Mouse (Mus musculus) erythroblast, embryonic 14.5 days (primary cell): ENCODE results near the gene Dnah9.

ENCODE experiments used
- GATA1 ChIP-seq: IDR thresholded peaks from 2 replicates; pipeline ENCODE4 v1.6.1; 2012; ENCODE audit warnings: low read length, inconsistent platforms, mixed read lengths
- TAL1 ChIP-seq: IDR thresholded peaks from 3 replicates; pipeline ENCODE4 v1.6.1; 2012; ENCODE audit warnings: low read length, inconsistent platforms, mixed read lengths

- no peak for TF ChIP-seq TAL1
- TF ChIP-seq GATA1, result no peak
Measured at GRCm38 (mm10) chr11:66025728-66026127, 142.6 kb downstream of the Dnah9 start.
